Mouse (Mus musculus) small intestine, adult 2 months (tissue): Measurements from ENCODE around the gene Trim8. TPM values are rescaled to one million over a fixed set of nuclear protein-coding genes. Genes with fewer than 3 reads are reported as not detected.

ENCODE experiments used
- H3K27ac ChIP-seq: fragments of 200-500 bp; 2 replicates; pipeline ENCODE4 v1.5.1; 2012; ENCODE audit warnings: low read depth, low read length, control low read depth, inconsistent platforms; ENCODE audit not compliant: insufficient read depth
- H3K27me3 ChIP-seq: fragments of 200-500 bp; 2 replicates; pipeline ENCODE4 v1.6.1; 2012; ENCODE audit warnings: mild to moderate bottlenecking, moderate library complexity, low read length, inconsistent platforms; ENCODE audit not compliant: control insufficient read depth, insufficient read depth
- H3K36me3 ChIP-seq: fragments of 200-500 bp; 2 replicates; pipeline ENCODE4 v1.6.1; 2012; ENCODE audit warnings: mild to moderate bottlenecking, low read length, control low read depth, inconsistent platforms; ENCODE audit not compliant: control insufficient read depth, insufficient read depth
- H3K4me1 ChIP-seq: fragments of 200-500 bp; 2 replicates; pipeline ENCODE4 v1.6.1; 2012; ENCODE audit warnings: low read length, inconsistent platforms, mixed read lengths; ENCODE audit not compliant: control insufficient read depth, insufficient read depth, insufficient read length
- H3K4me3 ChIP-seq: fragments of 200-500 bp; 2 replicates; pipeline ENCODE4 v1.5.1; 2012; ENCODE audit warnings: low read depth, mild to moderate bottlenecking, control low read depth, inconsistent platforms, low read length, moderate library complexity
- CTCF ChIP-seq: fragments of 200-500 bp; IDR thresholded peaks from 2 replicates; pipeline ENCODE4 v1.5.1; 2012; ENCODE audit warnings: low read depth, mild to moderate bottlenecking, control low read depth, inconsistent platforms, low read length, moderate library complexity, mixed read lengths; ENCODE audit not compliant: insufficient replicate concordance, insufficient read length; ENCODE audit errors: extremely low read depth
- POLR2A ChIP-seq: fragments of 200-500 bp; IDR thresholded peaks from 2 replicates; pipeline ENCODE4 v1.6.1; 2012; ENCODE audit warnings: low read depth, mild to moderate bottlenecking, control low read depth, inconsistent platforms, low read length, moderate library complexity
- WGBS: fragments of 180-500 bp; shearing (Covaris S2); methylation state at CpG from one replicate; pipeline ENCODE4 v1.1.7; 2018; 5-methylcytosine and 5-hydroxymethylcytosine counted together
- polyA plus RNA-seq: library from polyadenylated mRNA; depleted of rRNA; stranded (reverse); fragments of >200 nt; gene quantifications from 2 replicates; pipeline ENCODE4 v1.2.3, GENCODE M21; 2012

Trim8 gene
- polyA plus RNA-seq, 1 experiment = 54.8 TPM

GRCm38 (mm10) chr19:46467051-46467503 is 34.4 kb upstream of the Trim8 start:
- TF ChIP-seq CTCF = no peak
- no peak for TF ChIP-seq POLR2A
- Histone ChIP-seq H3K36me3 (no peaks in the 10 kb centered on the region), H3K4me3 (no peak overlapping the region), H3K27me3 (no peaks in the 10 kb centered on the region), H3K4me1 (peaks cover 18% of the 10 kb centered on the region), H3K27ac (no peak overlapping the region; the same call in 1 of the 2 replicates)
- 84% methylated on average over 3 of the region's 3 CpGs for WGBS

- Histone ChIP-seq H3K4me3 (no peak overlapping the region), H3K4me1 (peaks cover 13% of the 10 kb centered on the region), H3K27me3 (no peaks in the 10 kb centered on the region), H3K36me3 (peaks cover 3% of the 10 kb centered on the region; the same call in 1 of the 2 replicates), H3K27ac (peak overlapping the region; percentile 47)
- TF ChIP-seq CTCF (no peak), POLR2A (no peak)
- WGBS = 64% methylated on average over 17 of the region's 17 CpGs
These were observed 30.9 kb upstream of the Trim8 start for GRCm38 (mm10) chr19:46470364-46471240.

GRCm38 (mm10) chr19:46471324-46472093 is 30.0 kb upstream of the Trim8 start:
- peak overlapping the region; percentile 13; the same call in 1 of the 2 replicates for H3K27ac ChIP-seq
- H3K4me1 ChIP-seq = peaks cover 9% of the 10 kb centered on the region
- 61% methylated on average over 10 of the region's 10 CpGs for WGBS
- TF ChIP-seq CTCF = no peak
- no peak for TF ChIP-seq POLR2A
- H3K36me3 ChIP-seq = peaks cover 3% of the 10 kb centered on the region; the same call in 1 of the 2 replicates
- no peak overlapping the region for H3K4me3 ChIP-seq
- no peaks in the 10 kb centered on the region for H3K27me3 ChIP-seq

GRCm38 (mm10) chr19:46477432-46477845 is 24.1 kb upstream of the Trim8 start:
- H3K36me3 ChIP-seq = peaks cover 5% of the 10 kb centered on the region; the same call in 1 of the 2 replicates
- H3K4me3 ChIP-seq = no peak overlapping the region
- H3K27me3 ChIP-seq = no peaks in the 10 kb centered on the region
- 71% methylated on average over 10 of the region's 10 CpGs for WGBS
- no peak overlapping the region for H3K27ac ChIP-seq
- TF ChIP-seq POLR2A = no peak
- TF ChIP-seq CTCF = no peak
- peaks cover 17% of the 10 kb centered on the region for H3K4me1 ChIP-seq

GRCm38 (mm10) chr19:46478242-46478641 is 23.3 kb upstream of the Trim8 start:
- Histone ChIP-seq H3K27ac (peak overlapping the region; percentile 60), H3K4me3 (no peak overlapping the region), H3K4me1 (peaks cover 22% of the 10 kb centered on the region), H3K36me3 (peaks cover 5% of the 10 kb centered on the region; the same call in 1 of the 2 replicates), H3K27me3 (no peaks in the 10 kb centered on the region)
- 70% methylated on average over 4 of the region's 4 CpGs for WGBS
- TF ChIP-seq POLR2A (no peak), CTCF (no peak)

- H3K27ac ChIP-seq = peak overlapping the region; percentile 67
- H3K4me1 ChIP-seq = peaks cover 26% of the 10 kb centered on the region
- 29% methylated on average over 5 of the region's 5 CpGs for WGBS
- no peak overlapping the region for H3K4me3 ChIP-seq
- TF ChIP-seq POLR2A = peak; percentile 19; the same call in 1 of the 2 replicates
- TF ChIP-seq CTCF = no peak
- peaks cover 5% of the 10 kb centered on the region; the same call in 1 of the 2 replicates for H3K36me3 ChIP-seq
- H3K27me3 ChIP-seq = no peaks in the 10 kb centered on the region
These were observed 22.7 kb upstream of the Trim8 start for GRCm38 (mm10) chr19:46478826-46479225.
